Mouse (Mus musculus): ENCODE results near the gene Hnrnpu.

- TF ChIP-seq CTCF (IDR thresholded peaks at IDR 0.05; ENCODE audit: extremely low read depth, insufficient read depth, low read length) = no peak
- TF ChIP-seq POLR2A (IDR thresholded peaks at IDR 0.05; ENCODE audit: extremely low read depth, insufficient read depth, low read length) = no peak
Observed at GRCm38 (mm10) chr1:178338318-178338641, 683 bp upstream of the Hnrnpu start.
